Mouse (Mus musculus) left cerebral cortex, adult 11 months (tissue): Measurements from ENCODE around the gene Edem3.
A peak's percentile ranks its signal among the peaks of the same experiment; 100 is the strongest.
"Not testable (repeated sequence)": the region's sequence is repeated elsewhere in the genome, so short reads cannot be mapped to it uniquely, and the experiment has no call there.

Experiments
- DNase-seq: peaks from one replicate; pipeline ENCODE4 v3.0.0; 2022; ENCODE audit warnings: low spot score

Gene Edem3

DNA sequence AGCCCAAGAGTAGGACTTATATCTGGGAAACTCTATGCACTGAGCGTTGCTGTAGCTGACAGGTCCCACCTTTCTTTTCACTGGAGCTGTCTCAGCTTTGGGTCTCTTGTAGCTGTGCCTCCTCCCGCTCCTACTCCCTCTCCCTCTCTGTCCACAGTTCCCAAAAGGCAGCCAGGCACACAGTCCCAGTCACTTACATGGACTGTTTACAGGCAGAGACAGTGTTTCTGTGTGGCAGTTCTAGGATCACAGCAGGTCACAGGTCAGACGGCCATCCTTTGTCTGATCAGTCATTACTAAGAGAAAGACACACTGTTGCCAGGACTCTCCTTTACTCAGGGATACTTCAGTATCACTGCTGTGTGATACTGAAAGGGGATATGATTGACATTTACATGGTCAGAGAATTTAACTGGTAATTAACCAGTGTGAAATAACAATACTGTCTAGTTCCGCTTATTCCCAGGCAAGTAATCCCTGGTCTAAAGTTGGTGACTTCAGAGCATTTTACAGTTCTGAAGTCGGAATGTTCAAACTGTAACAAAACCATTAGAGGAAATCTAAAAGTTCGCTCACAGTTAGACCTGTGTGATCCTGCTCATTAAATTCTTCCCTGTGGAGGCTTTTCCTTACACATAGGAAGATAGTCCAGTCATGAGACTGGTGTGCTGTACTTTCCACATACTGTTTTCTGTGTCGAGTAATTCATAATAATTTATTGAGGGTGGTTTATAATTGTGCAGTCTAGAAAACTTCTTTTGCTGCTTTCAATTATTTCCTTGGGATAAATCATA is 55.7 kb downstream of the Edem3 start:
- DNase-seq: no peak

DNA sequence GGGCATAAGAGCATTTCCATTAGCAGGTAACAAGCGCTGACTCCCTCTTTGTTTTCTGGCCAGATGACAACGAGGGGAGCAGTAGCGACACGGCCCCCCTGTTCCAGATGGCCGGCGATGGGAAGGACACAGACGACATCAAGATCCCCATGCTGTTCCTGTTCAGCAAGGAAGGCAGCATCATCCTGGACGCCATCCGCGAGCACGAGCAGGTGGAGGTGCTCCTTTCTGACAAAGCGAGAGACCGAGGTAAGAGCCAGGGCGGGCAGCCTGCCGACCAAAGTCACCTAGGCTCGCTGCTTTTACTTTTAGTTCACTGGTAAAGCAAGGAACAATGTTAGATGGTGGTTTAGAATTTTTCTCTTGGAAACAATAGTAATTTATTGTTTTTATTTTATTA is 56.3 kb downstream of the Edem3 start:
- no peak for DNase-seq

DNA sequence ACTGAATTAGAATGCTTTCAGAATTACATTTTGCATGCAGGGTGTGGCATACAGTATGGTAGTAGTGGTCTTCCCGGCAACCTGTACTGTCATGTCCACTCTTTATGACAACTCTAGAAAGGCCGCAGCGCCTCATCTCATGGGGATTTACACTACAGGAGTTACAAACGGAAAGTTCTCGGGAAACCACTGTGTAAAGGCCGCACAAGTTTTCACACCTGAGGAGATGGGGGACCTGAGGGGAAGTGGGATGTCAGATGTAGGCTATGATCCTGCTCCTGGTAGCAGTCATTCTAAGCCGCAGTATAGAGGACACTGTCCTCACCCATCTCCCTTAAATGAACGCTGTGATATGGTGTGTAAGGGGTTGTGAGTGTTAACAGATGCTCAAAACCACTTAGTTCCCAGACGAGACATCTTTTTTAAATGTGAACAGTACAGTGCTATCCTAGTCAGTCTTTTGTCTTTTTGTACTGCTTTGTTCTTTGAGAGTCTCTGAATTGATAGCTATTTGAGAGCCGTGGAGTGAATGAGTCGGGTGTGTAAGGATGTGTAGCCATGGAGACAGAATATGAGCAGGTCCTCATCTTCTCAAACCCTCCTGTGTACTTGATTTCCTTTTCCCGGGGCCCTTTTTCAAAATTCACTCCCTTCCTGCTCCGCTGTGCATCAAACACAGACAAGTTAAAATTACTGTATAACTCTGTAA is 57.0 kb downstream of the Edem3 start:
- DNase-seq: no peak

DNA sequence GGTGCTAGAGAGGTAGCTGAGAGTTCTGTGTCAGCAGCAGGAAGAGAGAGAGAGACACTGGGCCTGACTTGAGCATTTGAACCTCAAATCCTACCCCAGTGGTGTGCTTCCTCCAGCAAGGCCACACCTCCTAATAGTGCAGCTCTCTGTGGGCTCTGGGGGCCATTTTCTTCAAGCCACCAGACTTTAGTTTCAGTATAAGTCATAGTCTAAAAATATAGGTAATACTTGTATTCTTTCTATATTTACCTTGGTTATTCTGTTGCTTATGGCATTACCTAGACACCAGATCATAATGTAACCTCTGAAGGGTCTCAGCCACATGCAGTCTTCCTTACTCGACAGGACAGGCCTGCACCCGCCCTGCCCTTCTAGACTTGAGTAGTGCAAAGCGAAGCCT is 60.9 kb downstream of the Edem3 start:
- DNase-seq: no peak

DNA sequence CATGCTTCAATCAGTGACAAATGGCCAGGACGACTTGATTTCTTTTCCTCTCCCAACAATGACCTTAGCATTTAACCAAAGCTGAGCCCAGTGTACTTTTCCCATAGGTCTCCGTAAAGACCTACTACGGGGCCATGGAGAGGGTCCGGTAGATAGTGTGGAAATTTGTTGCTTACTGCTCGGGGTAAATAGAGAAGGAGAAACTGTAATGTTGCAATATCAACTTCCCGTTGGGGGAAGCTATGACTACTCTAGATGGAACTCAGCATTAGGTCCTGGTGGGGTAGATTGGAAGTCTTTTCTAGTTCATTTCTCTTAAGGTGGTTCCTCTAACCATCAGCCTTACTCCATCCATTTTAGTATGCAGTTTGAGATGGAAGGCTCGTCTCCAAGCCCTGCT is 64.0 kb downstream of the Edem3 start:
- no peak for DNase-seq

DNA sequence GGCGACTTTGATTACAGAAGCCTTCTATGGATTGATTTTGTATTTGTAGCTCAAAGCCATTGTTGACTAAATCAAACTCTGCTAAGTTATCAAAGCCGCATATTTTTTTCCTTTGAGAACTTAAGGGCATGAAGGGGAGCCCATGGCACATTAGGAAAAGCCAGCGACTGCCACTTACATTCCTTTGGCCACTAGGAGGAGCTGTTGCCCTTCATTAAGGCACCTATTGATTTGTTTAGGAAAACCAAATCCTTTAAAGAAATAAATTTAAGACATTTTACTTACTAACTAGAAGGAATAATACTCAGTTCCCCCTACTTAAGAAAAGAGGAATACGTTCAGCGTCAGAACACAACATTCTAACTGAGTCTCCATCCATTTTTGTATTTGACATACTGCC is 65.3 kb downstream of the Edem3 start:
- DNase-seq: peak; percentile 42

DNA sequence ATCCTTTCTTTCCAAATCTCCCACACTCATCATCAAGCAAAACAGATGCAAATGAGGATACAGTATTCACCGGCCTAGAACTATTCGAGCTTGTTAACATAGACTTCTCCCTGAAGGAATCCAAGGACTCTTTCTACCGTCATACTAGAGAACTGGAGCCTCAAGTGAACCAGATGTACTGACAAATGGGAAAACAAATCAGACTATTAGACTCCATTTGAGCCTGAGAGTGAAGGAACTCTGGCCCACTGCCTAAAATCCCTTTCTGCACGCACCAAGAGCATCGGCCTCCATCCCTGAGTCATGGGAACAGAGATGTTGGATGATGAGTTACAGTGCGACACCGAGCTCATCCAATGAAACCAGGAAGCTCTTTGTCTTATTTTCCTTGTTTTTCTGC is 69.9 kb downstream of the Edem3 start:
- DNase-seq: no peak

DNA sequence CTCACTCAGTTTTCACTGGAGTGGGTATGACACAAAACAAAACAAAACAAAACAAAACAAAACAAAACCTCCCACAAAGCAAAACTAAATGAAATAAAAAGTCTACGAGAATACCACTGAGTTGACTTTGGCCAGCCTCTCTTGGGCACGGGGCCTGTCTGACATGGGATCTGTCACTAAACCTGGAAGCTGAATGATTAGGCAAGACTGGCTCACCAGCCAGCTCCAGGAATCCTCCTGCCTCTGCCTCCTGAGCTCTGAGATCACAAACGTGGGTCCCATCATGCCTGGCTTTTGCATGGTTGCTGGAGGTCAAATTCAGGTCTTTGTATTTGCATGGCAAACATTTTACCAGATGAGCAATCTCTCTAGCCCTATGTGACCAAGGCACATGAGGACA is 76.6 kb downstream of the Edem3 start:
- DNase-seq: no peak

DNA sequence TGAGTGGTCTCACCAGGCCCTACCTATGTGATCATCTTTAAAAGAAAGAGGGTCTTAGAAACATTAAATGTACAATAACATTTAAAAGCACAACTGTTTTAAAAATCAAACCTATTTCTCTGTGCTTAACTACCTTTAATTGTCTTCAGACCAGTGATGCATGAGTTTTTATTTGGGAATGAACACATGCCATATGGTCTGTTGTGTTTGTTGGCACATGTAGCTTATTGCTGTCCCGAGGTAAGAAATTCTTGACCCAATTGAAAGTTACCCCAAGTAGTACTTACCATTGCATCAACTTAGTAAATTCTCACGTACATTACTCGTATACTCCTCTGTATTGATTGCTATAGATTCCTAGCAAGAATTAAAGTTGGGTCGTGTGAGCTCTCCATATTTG is 80.1 kb downstream of the Edem3 start:
- no peak for DNase-seq

DNA sequence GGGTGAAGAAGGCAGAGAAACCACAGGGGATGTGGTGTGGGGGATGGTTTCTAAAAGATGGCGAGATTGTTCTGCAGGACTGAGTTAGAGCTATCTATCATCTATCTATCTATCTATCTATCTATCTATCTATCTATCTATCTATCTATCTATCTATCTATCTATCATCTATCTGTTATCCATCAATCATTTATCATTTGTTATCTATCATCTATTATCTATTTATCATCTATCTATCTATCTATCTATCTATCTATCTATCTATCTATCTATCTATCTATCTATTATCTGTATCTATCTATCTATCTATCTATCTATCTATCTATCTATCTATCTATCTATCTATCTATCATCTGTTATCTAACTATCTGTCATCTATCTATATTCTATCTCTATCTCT is 85.2 kb downstream of the Edem3 start:
- not testable (repeated sequence) for DNase-seq

DNA sequence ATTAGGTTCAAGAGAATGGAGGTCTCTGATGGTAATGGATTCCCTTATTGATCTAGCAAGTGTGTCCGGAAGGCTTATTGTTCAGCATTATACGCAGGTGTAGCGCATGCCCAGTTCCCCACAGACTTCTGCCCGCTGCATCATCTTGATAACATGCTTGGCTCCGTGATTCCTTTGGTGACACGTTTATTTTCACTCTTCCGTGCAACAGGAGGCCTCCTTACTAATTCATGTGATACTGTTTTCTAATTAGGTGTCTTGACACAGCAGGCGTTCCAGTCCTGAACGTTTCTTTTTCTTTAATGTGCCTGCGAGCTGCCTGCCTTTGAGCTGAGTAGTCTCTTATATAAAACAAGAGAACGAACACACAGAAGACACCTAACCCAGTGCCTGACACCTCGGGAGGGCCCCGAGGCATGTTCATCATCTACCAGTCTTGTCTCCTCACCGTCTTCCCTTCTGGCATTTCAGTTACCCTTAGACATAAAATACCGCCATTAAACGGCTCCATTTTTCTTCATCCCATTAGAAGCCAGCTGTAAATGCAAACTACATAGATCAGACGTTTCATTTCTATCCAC is 90.2 kb downstream of the Edem3 start:
- no peak for DNase-seq

DNA sequence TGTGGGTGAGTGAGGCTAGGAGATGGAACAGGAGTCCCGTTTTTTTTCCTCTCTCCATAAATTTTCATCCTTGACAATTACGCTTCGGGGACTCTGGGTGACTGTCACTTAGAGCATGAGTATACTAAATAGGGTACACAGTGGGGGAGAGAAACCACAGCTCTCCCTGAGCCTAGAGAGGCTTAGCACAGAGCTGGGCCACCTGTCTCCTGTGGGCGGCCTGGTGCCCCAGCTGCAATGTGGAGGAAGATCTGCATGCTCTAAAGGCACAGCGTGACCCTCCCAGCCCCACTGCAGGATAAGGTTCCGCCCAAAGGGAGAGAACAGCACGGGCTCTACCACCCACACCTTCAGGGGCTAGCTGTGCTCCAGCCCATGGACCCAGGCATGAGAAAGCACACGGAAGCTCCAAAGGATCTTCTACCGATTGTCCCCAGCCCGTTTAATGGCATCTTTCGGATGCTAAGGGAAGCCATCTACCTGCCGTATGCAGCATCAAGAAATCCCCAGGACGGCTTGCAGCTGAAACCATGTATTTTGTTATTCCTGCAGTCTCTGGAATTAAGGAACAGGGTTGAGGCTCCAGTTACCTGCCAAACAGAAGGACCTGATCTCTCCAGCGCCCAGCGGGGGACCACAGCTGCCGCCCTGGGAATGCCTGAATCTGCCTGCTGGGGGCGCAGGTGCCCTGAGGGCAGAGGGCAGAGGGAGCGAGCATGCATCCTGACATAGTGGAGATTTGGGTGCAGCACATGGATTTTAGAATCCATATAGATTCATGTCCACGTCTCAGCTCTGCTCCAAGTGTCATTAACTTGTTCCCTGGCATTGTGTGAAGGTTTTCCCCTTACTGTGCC is 91.0 kb downstream of the Edem3 start:
- DNase-seq: no peak

DNA sequence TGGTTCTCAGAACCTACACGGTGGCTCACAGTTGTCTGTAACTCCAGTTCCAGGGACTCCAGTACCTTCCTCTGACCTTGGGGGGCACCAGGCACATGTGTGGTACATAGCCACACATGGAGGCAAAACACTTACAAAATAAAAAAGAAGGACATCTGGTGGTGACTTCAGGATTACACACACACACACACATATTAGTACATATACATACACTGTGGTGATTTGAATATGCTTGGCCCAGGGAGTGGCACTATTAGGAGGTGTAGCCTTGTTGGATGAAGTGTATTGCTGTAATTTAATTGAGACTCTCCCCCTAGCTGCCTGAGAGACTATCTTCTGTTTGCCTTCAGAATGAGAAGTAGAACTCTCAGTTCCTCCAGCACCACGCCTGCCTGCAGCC is 93.1 kb downstream of the Edem3 start:
- DNase-seq: no peak

DNA sequence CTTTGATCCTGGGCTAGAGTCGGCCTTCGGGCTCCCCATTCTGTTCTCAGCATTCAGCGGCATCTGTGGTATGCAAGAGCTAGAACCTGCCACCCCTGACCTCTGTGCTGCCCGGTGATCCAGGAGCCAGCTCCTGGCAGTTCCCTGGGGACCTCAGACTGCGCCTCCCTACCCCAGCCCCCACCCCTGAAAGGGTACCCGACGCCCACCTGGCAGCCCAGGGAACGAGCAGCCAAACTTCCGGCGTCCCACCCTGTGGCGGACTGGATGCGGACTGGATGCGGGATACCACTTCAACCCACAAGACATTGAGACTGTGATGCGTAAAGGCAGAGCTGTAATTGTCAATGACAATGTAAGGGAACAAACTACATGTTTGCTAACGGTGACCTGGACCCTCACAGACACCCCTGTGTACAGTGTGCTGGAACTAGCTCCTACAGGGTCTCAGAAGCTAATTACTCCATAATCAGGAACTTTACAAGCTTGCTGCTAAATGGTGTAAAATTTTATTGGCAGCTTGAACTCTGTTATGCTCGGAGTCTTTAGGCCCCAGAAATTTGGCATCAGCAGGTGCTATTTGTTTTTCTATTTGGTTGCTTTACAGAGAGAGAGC is 94.9 kb downstream of the Edem3 start:
- DNase-seq: no peak

DNA sequence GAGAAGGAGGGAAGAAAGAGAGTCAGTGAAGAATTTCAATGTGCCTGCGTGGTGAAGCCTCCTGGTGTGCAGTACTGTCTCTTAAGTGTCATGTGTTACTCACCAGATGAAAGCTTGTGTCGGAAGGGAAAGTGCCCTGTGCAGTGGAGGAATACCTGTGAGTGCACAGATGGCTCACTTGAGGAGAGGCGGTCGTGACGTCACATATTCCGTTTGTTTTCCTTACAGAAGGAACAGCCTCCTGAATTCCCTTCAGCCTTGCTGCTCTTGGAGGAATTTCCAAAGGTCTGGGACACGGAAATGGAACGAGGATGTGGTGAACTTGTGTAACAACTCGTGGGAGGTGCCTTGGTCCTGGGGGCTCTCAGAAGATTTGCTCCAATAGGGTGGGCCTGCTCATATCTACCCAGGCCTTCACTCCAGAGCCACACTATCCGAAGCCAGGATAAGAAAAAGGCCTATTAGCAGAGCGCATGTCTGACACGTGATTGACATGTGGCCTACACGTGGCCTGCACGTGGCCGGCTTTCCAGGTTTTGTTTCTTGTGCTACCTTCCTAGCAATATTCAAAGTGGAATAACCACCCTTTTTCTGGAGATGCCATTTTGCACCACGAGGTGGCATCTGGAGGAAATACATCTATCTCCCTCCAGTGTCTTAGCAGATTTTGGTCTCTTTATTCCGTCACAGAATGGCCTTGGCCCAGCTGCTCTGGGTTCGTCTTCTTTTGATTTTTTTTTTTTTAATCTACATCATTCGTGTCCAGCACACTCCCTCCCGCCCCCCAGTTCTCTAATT is 96.1 kb downstream of the Edem3 start:
- no peak for DNase-seq

DNA sequence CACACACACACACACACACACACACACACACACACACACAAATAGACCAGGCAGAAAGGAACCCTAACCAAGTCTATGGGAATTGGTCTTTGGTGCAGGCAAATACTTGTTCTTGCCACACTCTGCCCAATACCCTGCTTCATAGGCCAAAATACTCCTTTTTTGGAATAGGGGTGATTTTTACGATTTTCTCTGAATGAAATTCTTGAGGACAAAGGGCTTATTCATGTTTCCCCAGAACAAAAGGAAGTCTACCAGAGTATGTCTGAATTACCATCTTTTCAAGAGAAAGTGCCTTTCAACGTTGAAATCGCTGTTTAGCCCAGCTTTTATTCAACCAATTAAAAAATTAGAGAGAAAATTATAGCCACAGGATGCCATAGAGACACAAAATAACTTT is 96.8 kb downstream of the Edem3 start:
- no peak for DNase-seq

DNA sequence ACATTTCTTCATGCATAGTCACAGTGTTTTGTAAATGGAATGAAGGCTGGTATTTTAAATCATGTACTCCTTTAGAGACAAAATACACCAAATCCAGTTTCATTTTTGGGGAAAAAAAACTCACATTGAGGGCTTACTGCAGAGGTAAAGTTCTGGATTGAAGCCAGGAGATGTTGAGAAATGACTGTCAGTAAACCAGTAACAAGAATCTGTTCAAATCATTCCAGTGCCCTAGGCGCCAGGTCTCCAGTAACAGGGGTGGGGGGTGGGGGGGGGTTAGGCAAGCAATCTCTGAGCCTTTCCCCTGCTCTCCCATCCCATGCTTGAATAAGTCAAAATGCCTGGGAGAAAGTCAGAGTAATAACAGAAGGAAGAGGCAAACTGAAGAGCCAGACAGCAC is 100.4 kb downstream of the Edem3 start:
- no peak for DNase-seq

DNA sequence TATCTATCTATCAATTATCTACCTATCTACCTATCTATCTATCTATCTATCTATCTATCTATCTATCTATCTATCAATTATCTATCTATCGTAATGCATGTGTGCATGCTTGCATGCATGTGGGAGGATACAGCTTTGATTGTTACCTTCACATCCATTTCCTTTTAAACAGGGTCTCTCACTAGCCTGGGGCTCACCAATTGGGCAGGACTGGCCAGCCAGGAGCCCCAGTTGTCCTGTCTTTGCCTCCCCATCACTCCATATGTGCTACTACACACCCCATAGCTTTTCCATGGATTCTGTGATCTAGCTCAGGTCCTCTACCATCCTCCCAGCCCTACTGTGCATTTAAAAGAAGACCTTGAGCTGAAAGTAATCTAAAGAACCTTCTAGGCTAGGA is 103.3 kb downstream of the Edem3 start:
- DNase-seq: no peak

DNA sequence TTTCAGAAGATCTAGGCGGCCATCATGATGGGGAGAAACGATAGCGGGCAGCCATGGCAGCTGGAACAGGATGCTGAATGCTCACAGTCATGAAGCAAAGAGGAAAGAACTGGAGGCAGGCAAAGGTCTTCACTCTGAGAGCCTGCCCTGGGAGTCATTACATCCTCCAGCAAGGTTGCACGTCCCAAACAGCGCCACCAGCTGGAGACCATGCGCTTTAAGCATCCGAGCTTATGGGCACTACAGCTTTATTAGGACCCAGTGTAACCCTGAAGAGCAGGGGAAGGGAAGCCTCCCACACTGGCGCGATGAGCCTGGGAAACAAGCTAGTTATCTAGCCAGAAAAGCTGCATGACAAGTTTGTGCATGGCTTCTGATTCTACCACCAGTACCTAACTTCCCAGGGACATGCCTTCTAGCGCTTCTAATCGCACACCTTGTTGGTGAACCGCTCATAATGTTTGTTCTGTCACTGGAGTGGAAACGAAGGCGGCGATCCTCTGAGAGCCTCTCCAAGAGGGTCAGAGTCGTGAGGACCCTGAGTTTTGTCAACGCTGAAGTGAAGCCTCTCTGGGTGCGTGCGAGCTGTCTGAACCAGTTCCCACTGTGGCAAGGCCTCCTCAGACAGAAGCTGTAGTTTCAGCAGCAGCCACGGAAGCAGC is 106.3 kb downstream of the Edem3 start:
- DNase-seq: no peak

DNA sequence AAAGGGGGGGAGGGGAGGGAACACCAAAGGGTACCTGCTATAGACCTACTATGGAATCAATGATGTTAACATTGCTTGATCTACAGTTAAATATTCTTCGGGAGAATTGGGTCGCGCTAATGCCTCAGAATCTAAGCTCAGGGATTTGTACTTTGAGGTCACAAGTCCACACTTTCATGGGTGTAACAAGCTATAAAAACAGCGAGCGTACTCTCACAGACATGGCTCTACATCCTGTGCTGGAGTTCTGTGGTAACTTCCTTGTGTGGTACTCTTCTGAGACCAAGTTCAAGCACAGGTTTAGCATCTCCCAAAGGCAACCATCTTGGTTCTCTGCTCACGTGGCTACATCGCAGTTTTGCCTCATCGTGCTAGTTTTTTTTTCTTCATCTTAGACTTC is 106.9 kb downstream of the Edem3 start:
- DNase-seq: no peak
